Mouse (Mus musculus): ENCODE measurements around the gene Hsd17b14.

Hsd17b14 gene

GRCm38 (mm10) chr7:45597527-45597926 lies 42.8 kb downstream of the Hsd17b14 start:
- no peak for DNase-seq (ENCODE audit: low read depth in 1 of 2, low spot score in 2 of 2)

GRCm38 (mm10) chr7:45598960-45599879 lies 44.5 kb downstream of the Hsd17b14 start:
- DNase-seq (ENCODE audit: low read depth in 1 of 2, low spot score in 2 of 2): no peak

GRCm38 (mm10) chr7:45605704-45606289 lies 51.1 kb downstream of the Hsd17b14 start:
- DNase-seq (ENCODE audit: low read depth in 1 of 2, low spot score in 2 of 2): no peak

GRCm38 (mm10) chr7:45609511-45609910 lies 54.8 kb downstream of the Hsd17b14 start:
- DNase-seq (ENCODE audit: low read depth in 1 of 2, low spot score in 2 of 2): no peak

GRCm38 (mm10) chr7:45616277-45616676 lies 61.6 kb downstream of the Hsd17b14 start:
- DNase-seq (ENCODE audit: low read depth in 1 of 2, low spot score in 2 of 2): no peak

GRCm38 (mm10) chr7:45617042-45617695 lies 62.5 kb downstream of the Hsd17b14 start, which contains the start of gene Fut1:
Gene Fut1 (plus strand): TSS chr7:45617289.
- DNase-seq (ENCODE audit: low read depth in 1 of 2, low spot score in 2 of 2): no peak

All from monocyte, adult 2 months (primary cell).